In the genomic region with DNA sequence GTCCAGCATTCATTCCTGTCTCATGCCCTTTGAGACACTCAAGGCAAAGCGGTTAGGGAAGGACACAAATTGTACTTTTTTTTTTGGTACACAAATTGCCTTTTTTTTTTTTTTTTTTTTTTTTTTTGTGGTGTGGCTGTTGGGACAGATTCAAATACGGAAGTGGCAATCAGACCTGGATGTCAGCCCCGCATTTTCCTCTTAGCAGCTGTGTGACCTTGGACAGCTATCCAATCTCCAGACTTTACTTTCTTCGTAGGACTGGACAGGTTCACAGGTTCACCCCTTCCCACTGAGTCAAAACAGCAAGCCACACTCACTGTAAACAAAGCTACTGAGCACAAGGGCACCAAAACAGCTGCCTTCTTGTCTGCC, we compare ENCODE assay signal across 12 mouse cellular contexts. TPM values are rescaled to one million over a fixed set of nuclear protein-coding genes. Genes with fewer than 3 reads are reported as not detected.
DNase-seq lines count a peak whose midpoint lies in the region; ATAC-seq and TF ChIP-seq lines count a peak whose summit lies in the region.
"Had no signal": no experiment of that assay in that cellular context is flagged by ENCODE, and none has a peak within 500 bp of the region (broad histone marks: within the 10 kb centered on the region; RNA-seq: fewer than 3 reads in every experiment).

No protein-coding gene starts in this region.

- no peak overlapping the region for H3K9ac ChIP-seq in hindbrain, embryonic 14.5 days
- no peak overlapping the region for H3K9ac ChIP-seq in lung, embryonic 16.5 days (ENCODE audit: low read length)
- no peak overlapping the region for H3K9ac ChIP-seq in CH12.LX (ENCODE audit: insufficient read depth, low read depth)
- H3K9ac ChIP-seq: embryonic facial prominence, embryonic 15.5 days had no signal

- TF ChIP-seq POLR2A in CH12.LX (IDR thresholded peaks at IDR 0.05; ENCODE audit: low read depth, low read length) = no peak

- H3K9me3 ChIP-seq in hindbrain, embryonic 10.5 days = no peaks in the 10 kb centered on the region
- no peaks in the 10 kb centered on the region for H3K9me3 ChIP-seq in hindbrain, embryonic 14.5 days (ENCODE audit: control insufficient read depth, low read length)
- no peaks in the 10 kb centered on the region for H3K9me3 ChIP-seq in lung, embryonic 16.5 days (ENCODE audit: control insufficient read depth, low read length)
- H3K9me3 ChIP-seq in CH12.LX (replicated peaks; ENCODE audit: low read length) = no peaks in the 10 kb centered on the region
- H3K9me3 ChIP-seq: embryonic facial prominence, embryonic 15.5 days had no signal

- TF ChIP-seq CTCF in CH12.LX (conservative IDR thresholded peaks at IDR 0.05 in 1 of 2, IDR thresholded peaks at IDR 0.05 in 1 of 2; ENCODE audit: low read depth in 2 of 2, low read length in 2 of 2) = no peak

- no peaks in the 10 kb centered on the region for H3K36me3 ChIP-seq in hindbrain, embryonic 10.5 days
- no peaks in the 10 kb centered on the region for H3K36me3 ChIP-seq in hindbrain, embryonic 14.5 days (replicated peaks; ENCODE audit: control insufficient read depth, insufficient read depth)
- no peaks in the 10 kb centered on the region for H3K36me3 ChIP-seq in lung, embryonic 16.5 days (ENCODE audit: control insufficient read depth, insufficient read depth, low read length)
- H3K36me3 ChIP-seq in CH12.LX (replicated peaks in 1 of 2; ENCODE audit: control insufficient read depth in 1 of 2, insufficient read depth in 1 of 2, low read length in 1 of 2) = no peaks in the 10 kb centered on the region
- H3K36me3 ChIP-seq: embryonic facial prominence, embryonic 15.5 days had no signal

- ATAC-seq in hindbrain, embryonic 14.5 days (ENCODE audit: low FRiP score) = no peak
- no peak for ATAC-seq in lung, embryonic 16.5 days (ENCODE audit: low read depth)
- peak; percentile 78 for ATAC-seq in megakaryocyte, adult 5-6 weeks (ENCODE audit: poor library complexity, severe bottlenecking)

- dilution Hi-C loops in CH12.LX (cut with MboI; ENCODE audit: extremely low pct_ligation_motif_present, extremely low pct_unique_long_range_greater_than_20kb, low sequenced_read_pairs) = no loop called here

- intact Hi-C loops in heart, postnatal 14 days (cut with DNase I) = loop anchor here (5.0 kb wide), 1 partner anchor 56 kb away; a partner anchor contains a TSS

- H3K4me1 ChIP-seq in hindbrain, embryonic 10.5 days (replicated peaks) = peaks cover 67% of the 10 kb centered on the region
- peaks cover 45% of the 10 kb centered on the region for H3K4me1 ChIP-seq in hindbrain, embryonic 14.5 days (replicated peaks; ENCODE audit: control insufficient read depth, insufficient read depth, low read length)
- peaks cover 56% of the 10 kb centered on the region for H3K4me1 ChIP-seq in lung, embryonic 16.5 days (replicated peaks; ENCODE audit: control insufficient read depth, insufficient read depth, low read length)
- peaks cover 6 to 37% of the 10 kb centered on the region in 2 experiments; a peak in 3 of 4 replicates for H3K4me1 ChIP-seq in CH12.LX (ENCODE audit: control insufficient read depth in 1 of 2, insufficient read depth in 2 of 2)

- H3K27me3 ChIP-seq in hindbrain, embryonic 10.5 days (ENCODE audit: insufficient read depth, poor library complexity, severe bottlenecking) = no peaks in the 10 kb centered on the region
- H3K27me3 ChIP-seq in hindbrain, embryonic 14.5 days (ENCODE audit: control insufficient read depth, insufficient read depth, low read length) = no peaks in the 10 kb centered on the region
- H3K27me3 ChIP-seq in lung, embryonic 16.5 days (ENCODE audit: control insufficient read depth, insufficient read depth, low read depth, low read length) = no peaks in the 10 kb centered on the region
- H3K27me3 ChIP-seq in CH12.LX (replicated peaks) = no peaks in the 10 kb centered on the region
- H3K27me3 ChIP-seq: embryonic facial prominence, embryonic 15.5 days had no signal

- H3K4me3 ChIP-seq in hindbrain, embryonic 10.5 days = no peak overlapping the region
- no peak overlapping the region for H3K4me3 ChIP-seq in hindbrain, embryonic 14.5 days (replicated peaks; ENCODE audit: low read length)
- no peak overlapping the region for H3K4me3 ChIP-seq in lung, embryonic 16.5 days (ENCODE audit: low read length)
- H3K4me3 ChIP-seq in CH12.LX (replicated peaks in 1 of 3; ENCODE audit: low read depth in 2 of 3, low read length in 2 of 3, poor library complexity in 1 of 3) = no peak overlapping the region
- H3K4me3 ChIP-seq: embryonic facial prominence, embryonic 15.5 days had no signal

- H3K27ac ChIP-seq in hindbrain, embryonic 10.5 days = peak overlapping the region; percentile 76
- no peak overlapping the region for H3K27ac ChIP-seq in hindbrain, embryonic 14.5 days
- H3K27ac ChIP-seq in lung, embryonic 16.5 days (ENCODE audit: low read length) = peak overlapping the region; percentile 49
- H3K27ac ChIP-seq in CH12.LX (ENCODE audit: insufficient read depth, low read depth) = no peak overlapping the region
- H3K27ac ChIP-seq: embryonic facial prominence, embryonic 15.5 days had no signal

- no peaks in the 10 kb centered on the region for H3K79me2 ChIP-seq in CH12.LX (replicated peaks; ENCODE audit: control insufficient read depth, extremely low read depth, insufficient read depth, poor library complexity, severe bottlenecking)

- no peak for TF ChIP-seq RAD21 in CH12.LX (IDR thresholded peaks at IDR 0.05; ENCODE audit: low read depth, low read length)

- DNase-seq in hindbrain, embryonic 10.5 days (ENCODE audit: low spot score) = no peak
- no peak for DNase-seq in hindbrain, embryonic 14.5 days (ENCODE audit: low spot score)
- DNase-seq in lung, postnatal 14 days = no peak
- DNase-seq in CH12.LX (ENCODE audit: extremely low read depth) = no peak
- no peak for DNase-seq in ovary, adult 18-20 months (ENCODE audit: low spot score)
- no peak for DNase-seq in heart, postnatal 14 days
- DNase-seq: heart, postnatal 36 days; lung, adult 18-20 months; thymus, postnatal 14 days had no signal

- H3K4me2 ChIP-seq in hindbrain, embryonic 14.5 days (replicated peaks) = no peak overlapping the region
- H3K4me2 ChIP-seq in lung, embryonic 16.5 days (ENCODE audit: low read depth, low read length) = no peak overlapping the region
- H3K4me2 ChIP-seq in CH12.LX (ENCODE audit: insufficient read depth, low read depth, poor library complexity, severe bottlenecking) = no peak overlapping the region
- H3K4me2 ChIP-seq: embryonic facial prominence, embryonic 15.5 days had no signal

- 30% methylated on average over 4 of the region's 4 CpGs for WGBS in hindbrain, embryonic 10.5 days
- 33% methylated on average over 4 of the region's 4 CpGs for WGBS in hindbrain, embryonic 14.5 days
- WGBS in lung, embryonic 16.5 days = 17% methylated on average over 4 of the region's 4 CpGs

- no peak for TF ChIP-seq EP300 in CH12.LX (IDR thresholded peaks at IDR 0.05; ENCODE audit: low read length)

- in situ Hi-C loops in CH12.LX (cut with MboI; ENCODE audit: low pct_ligation_motif_present, low pct_unique_long_range_greater_than_20kb, low sequenced_read_pairs) = no loop called here

TF ChIP-seq in CH12.LX, 34 proteins besides CTCF, POLR2A, EP300 and RAD21:
- TF ChIP-seq MAX (IDR thresholded peaks at IDR 0.05; ENCODE audit: low read length) (no peak), ZNF384 (IDR thresholded peaks at IDR 0.05; ENCODE audit: low read depth, low read length) (peak; percentile 62)

RNA-seq across cellular contexts. Expression of a gene that starts 57.5 kb away (rescaled TPM):
- 35.9 and 39.9 TPM in 2 replicates for polyA plus RNA-seq in hindbrain, embryonic 10.5 days (2016; fragmentation: Nextera tagmentation; extraction: Ambion mirVana)
- 125 and 133 TPM in 2 replicates for polyA plus RNA-seq in hindbrain, embryonic 14.5 days (2014; fragmentation: Nextera tagmentation; extraction: Ambion mirVana)
- polyA plus RNA-seq in lung, embryonic 16.5 days (2015; fragmentation: Nextera tagmentation; extraction: Ambion mirVana) = 94.5 and 102 TPM in 2 replicates
- total RNA-seq in CH12.LX (2012; rRNA removed) = 2.4 and 4.9 TPM in 2 replicates
- total RNA-seq in CH12.LX (2014; rRNA removed) = 2.8 and 4.9 TPM in 2 replicates
- polyA plus RNA-seq in CH12.LX (2012; ENCODE audit: insufficient read length, low read depth) = 5.4 and 5.5 TPM in 2 replicates
- 182 and 187 TPM in 2 replicates for total RNA-seq in megakaryocyte, adult 5-6 weeks (2015)
- 63.8 and 76.0 TPM in 2 replicates for total RNA-seq in megakaryocyte, adult 5-6 weeks (2017)
- 10 to 100 TPM; 26.4 to 27.1 TPM for total RNA-seq in heart, postnatal 14 days (2021)

Comparison
In these comparisons a context has a peak if more than half of its experiments do, and no peak if none do; other contexts are left out.
1. H3K27ac ChIP-seq: peak in hindbrain, embryonic 10.5 days (single experiment) and lung, embryonic 16.5 days (single experiment); none in hindbrain, embryonic 14.5 days (single experiment) and CH12.LX (single experiment).